In genomic region chr15:100469189-100469545, GRCm38 (mm10) we compare ENCODE assay signal across 8 mouse cellular contexts. TPM values are rescaled to one million over a fixed set of nuclear protein-coding genes. Genes with fewer than 3 reads are reported as not detected.
DNase-seq lines count a peak whose midpoint lies in the region; ATAC-seq and TF ChIP-seq lines count a peak whose summit lies in the region.

No protein-coding gene starts in this region.

- no peaks in the 10 kb centered on the region for H3K36me3 ChIP-seq in neural tube, embryonic 11.5 days (ENCODE audit: control insufficient read depth, insufficient read depth, low read length)
- H3K36me3 ChIP-seq in limb, embryonic 14.5 days (ENCODE audit: control insufficient read depth, insufficient read depth, low read length), result peaks cover 10% of the 10 kb centered on the region
- H3K36me3 ChIP-seq in stomach, embryonic 14.5 days (ENCODE audit: control insufficient read depth, insufficient read depth, low read length), result peaks cover 5% of the 10 kb centered on the region; the same call in 1 of the 2 replicates

- TF ChIP-seq CTCF in cerebellum, adult 2 months (IDR thresholded peaks at IDR 0.05; ENCODE audit: borderline replicate concordance, insufficient read depth, low read depth, low read length), result no peak

- peak overlapping the region; percentile 88 for H3K4me2 ChIP-seq in neural tube, embryonic 11.5 days (ENCODE audit: low read depth)
- H3K4me2 ChIP-seq in limb, embryonic 14.5 days (replicated peaks; ENCODE audit: low read depth, low read length, severe bottlenecking), result peak overlapping the region; percentile 81
- peak overlapping the region; percentile 77 for H3K4me2 ChIP-seq in stomach, embryonic 14.5 days (replicated peaks; ENCODE audit: low read depth, low read length)

- DNase-seq in cerebellum, adult 2 months, result no peak
- no peak for DNase-seq in cerebellum, adult 9-11 months
- DNase-seq in neural tube, embryonic 11.5 days (ENCODE audit: low spot score), result no peak
- DNase-seq in neural tube, embryonic 10.5 days (ENCODE audit: extremely low spot score, low spot score), result no peak
- DNase-seq in limb, embryonic 14.5 days (ENCODE audit: low spot score), result no peak
- DNase-seq in layer of hippocampus, adult 18-20 months (ENCODE audit: low spot score in 2 of 2), result no peak
- no peak for DNase-seq in left cerebral cortex, adult 18-20 months (ENCODE audit: low spot score in 2 of 2)

- peak overlapping the region; percentile 83 for H3K27ac ChIP-seq in cerebellum, adult 2 months (ENCODE audit: insufficient read depth, low read length)
- H3K27ac ChIP-seq in neural tube, embryonic 11.5 days (ENCODE audit: low read depth, low read length), result peak overlapping the region; percentile 79; the same call in 1 of the 2 replicates
- H3K27ac ChIP-seq in limb, embryonic 14.5 days (replicated peaks; ENCODE audit: low read depth, low read length), result no peak overlapping the region
- H3K27ac ChIP-seq in stomach, embryonic 14.5 days (ENCODE audit: low read length), result peak overlapping the region; percentile 39; the same call in 1 of the 2 replicates

- no peaks in the 10 kb centered on the region for H3K9me3 ChIP-seq in neural tube, embryonic 11.5 days (ENCODE audit: control insufficient read depth, low read length)
- no peaks in the 10 kb centered on the region for H3K9me3 ChIP-seq in limb, embryonic 14.5 days (ENCODE audit: control insufficient read depth, low read length)
- H3K9me3 ChIP-seq in stomach, embryonic 14.5 days (ENCODE audit: control insufficient read depth, low read depth, low read length), result no peaks in the 10 kb centered on the region

- H3K4me1 ChIP-seq in cerebellum, adult 2 months (ENCODE audit: control insufficient read depth, insufficient read depth, low read length), result no peaks in the 10 kb centered on the region; the same call in 1 of the 2 replicates
- H3K4me1 ChIP-seq in neural tube, embryonic 11.5 days (ENCODE audit: control insufficient read depth, insufficient read depth, low read length), result peaks cover 19% of the 10 kb centered on the region
- peaks cover 17% of the 10 kb centered on the region for H3K4me1 ChIP-seq in limb, embryonic 14.5 days (ENCODE audit: control insufficient read depth, insufficient read depth, low read length)
- peaks cover 15% of the 10 kb centered on the region for H3K4me1 ChIP-seq in stomach, embryonic 14.5 days (ENCODE audit: control insufficient read depth, insufficient read depth, low read length)

- H3K9ac ChIP-seq in neural tube, embryonic 11.5 days (ENCODE audit: low read length), result peak overlapping the region; percentile 81
- peak overlapping the region; percentile 66 for H3K9ac ChIP-seq in limb, embryonic 14.5 days (ENCODE audit: low read depth, low read length, severe bottlenecking)
- peak overlapping the region; percentile 60 for H3K9ac ChIP-seq in stomach, embryonic 14.5 days (replicated peaks; ENCODE audit: low read depth, low read length)

- peak overlapping the region; percentile 88 for H3K4me3 ChIP-seq in cerebellum, adult 2 months (replicated peaks; ENCODE audit: insufficient read depth, low read depth, low read length)
- peak overlapping the region; percentile 79 for H3K4me3 ChIP-seq in neural tube, embryonic 11.5 days (ENCODE audit: low read depth, low read length)
- H3K4me3 ChIP-seq in limb, embryonic 14.5 days (replicated peaks; ENCODE audit: low read length), result peak overlapping the region; percentile 82
- peak overlapping the region; percentile 77 for H3K4me3 ChIP-seq in stomach, embryonic 14.5 days (ENCODE audit: low read depth, low read length)

- H3K27me3 ChIP-seq in cerebellum, adult 2 months (ENCODE audit: control insufficient read depth, insufficient read depth, low read length), result no peaks in the 10 kb centered on the region
- no peaks in the 10 kb centered on the region for H3K27me3 ChIP-seq in neural tube, embryonic 11.5 days (ENCODE audit: control insufficient read depth, insufficient read depth, low read length)
- no peaks in the 10 kb centered on the region for H3K27me3 ChIP-seq in limb, embryonic 14.5 days (ENCODE audit: control insufficient read depth, insufficient read depth, low read length)
- H3K27me3 ChIP-seq in stomach, embryonic 14.5 days (ENCODE audit: control insufficient read depth, insufficient read depth, low read length), result no peaks in the 10 kb centered on the region

- WGBS in cerebellum, adult 2 months, result under 1% methylated on average over 19 of the region's 19 CpGs
- WGBS in neural tube, embryonic 11.5 days, result 1% methylated on average over 19 of the region's 19 CpGs
- WGBS in limb, embryonic 14.5 days, result 2% methylated on average over 19 of the region's 19 CpGs
- WGBS in stomach, embryonic 14.5 days, result under 1% methylated on average over 19 of the region's 19 CpGs

- no peak for ATAC-seq in neural tube, embryonic 11.5 days (ENCODE audit: insufficient read depth, low FRiP score, low TSS enrichment)
- 0 out of 2 replicates have a peak, but pooled peaks have one; percentile 10 for ATAC-seq in limb, embryonic 14.5 days (ENCODE audit: low FRiP score, low read depth)
- 0 out of 2 replicates have a peak, but pooled peaks have one; percentile 1 for ATAC-seq in stomach, embryonic 14.5 days (ENCODE audit: insufficient number of reproducible peaks, insufficient read depth, low FRiP score, low read depth)

- no peak for TF ChIP-seq POLR2A in cerebellum, adult 2 months (IDR thresholded peaks at IDR 0.05; ENCODE audit: borderline replicate concordance, insufficient read depth, low read length)
- TF ChIP-seq POLR2A in limb, embryonic 14.5 days (IDR thresholded peaks at IDR 0.05; ENCODE audit: borderline replicate concordance, extremely low read depth, insufficient read depth, insufficient read length), result no peak

RNA-seq across cellular contexts. Expression of gene Letmd1, which starts 0.3 kb away (rescaled TPM):
- polyA plus RNA-seq in cerebellum, adult 2 months (2012; rRNA removed), result 67.0 and 70.5 TPM in 2 replicates
- 47.3 and 51.1 TPM in 2 replicates for polyA plus RNA-seq in neural tube, embryonic 11.5 days (2014; fragmentation: Nextera tagmentation; extraction: Ambion mirVana)
- 62.4 and 72.0 TPM in 2 replicates for polyA plus RNA-seq in limb, embryonic 14.5 days (2012; rRNA removed)
- 27.9 and 29.8 TPM in 2 replicates for polyA plus RNA-seq in limb, embryonic 14.5 days (2014; fragmentation: Nextera tagmentation; extraction: Ambion mirVana)
- polyA plus RNA-seq in stomach, embryonic 14.5 days (2014; fragmentation: Nextera tagmentation; extraction: Ambion mirVana), result 29.8 and 30.4 TPM in 2 replicates
- 10 to 100 TPM; 58.4 to 61.4 TPM for total RNA-seq in layer of hippocampus, adult 18-20 months (2021)
- 10 to 100 TPM; 55.3 to 63.7 TPM for total RNA-seq in left cerebral cortex, adult 18-20 months (2021)

RNA-seq across cellular contexts. Expression of gene Csrnp2, which starts 26.1 kb away (rescaled TPM):
- polyA plus RNA-seq in cerebellum, adult 2 months (2012; rRNA removed), result 18.0 and 18.3 TPM in 2 replicates
- 28.9 and 29.9 TPM in 2 replicates for polyA plus RNA-seq in neural tube, embryonic 11.5 days (2014; fragmentation: Nextera tagmentation; extraction: Ambion mirVana)
- polyA plus RNA-seq in limb, embryonic 14.5 days (2012; rRNA removed), result 14.6 and 17.9 TPM in 2 replicates
- 18.2 and 20.8 TPM in 2 replicates for polyA plus RNA-seq in limb, embryonic 14.5 days (2014; fragmentation: Nextera tagmentation; extraction: Ambion mirVana)
- polyA plus RNA-seq in stomach, embryonic 14.5 days (2014; fragmentation: Nextera tagmentation; extraction: Ambion mirVana), result 12.0 and 12.6 TPM in 2 replicates
- 10 to 100 TPM; 26.0 to 26.2 TPM for total RNA-seq in layer of hippocampus, adult 18-20 months (2021)
- 10 to 100 TPM; 33.6 to 36.0 TPM for total RNA-seq in left cerebral cortex, adult 18-20 months (2021)

RNA-seq across cellular contexts. Expression of gene Slc11a2, which starts 44.3 kb away (rescaled TPM):
- polyA plus RNA-seq in cerebellum, adult 2 months (2012; rRNA removed), result 45.4 and 50.6 TPM in 2 replicates
- 18.2 and 21.6 TPM in 2 replicates for polyA plus RNA-seq in neural tube, embryonic 11.5 days (2014; fragmentation: Nextera tagmentation; extraction: Ambion mirVana)
- polyA plus RNA-seq in limb, embryonic 14.5 days (2012; rRNA removed), result 30.3 and 41.1 TPM in 2 replicates
- polyA plus RNA-seq in limb, embryonic 14.5 days (2014; fragmentation: Nextera tagmentation; extraction: Ambion mirVana), result 20.4 TPM in 2 replicates
- polyA plus RNA-seq in stomach, embryonic 14.5 days (2014; fragmentation: Nextera tagmentation; extraction: Ambion mirVana), result 13.5 and 18.2 TPM in 2 replicates
- total RNA-seq in layer of hippocampus, adult 18-20 months (2021), result 10 to 100 TPM; 55.4 to 58.7 TPM
- total RNA-seq in left cerebral cortex, adult 18-20 months (2021), result 10 to 100 TPM; 49.0 to 61.6 TPM

RNA-seq across cellular contexts. Expression of gene Gm5475, which starts 47.2 kb away (rescaled TPM):
- not detected in 2 replicates for polyA plus RNA-seq in cerebellum, adult 2 months (2012; rRNA removed)
- polyA plus RNA-seq in neural tube, embryonic 11.5 days (2014; fragmentation: Nextera tagmentation; extraction: Ambion mirVana), result 0.08 TPM in 1 of 2 replicates, not detected in the other
- 0.03 and 0.04 TPM in 2 replicates for polyA plus RNA-seq in limb, embryonic 14.5 days (2012; rRNA removed)
- polyA plus RNA-seq in limb, embryonic 14.5 days (2014; fragmentation: Nextera tagmentation; extraction: Ambion mirVana), result 0.12 TPM in 1 of 2 replicates, not detected in the other
- polyA plus RNA-seq in stomach, embryonic 14.5 days (2014; fragmentation: Nextera tagmentation; extraction: Ambion mirVana), result not detected in 2 replicates
- total RNA-seq in layer of hippocampus, adult 18-20 months (2021), result not detected
- not detected for total RNA-seq in left cerebral cortex, adult 18-20 months (2021)
